Mouse (Mus musculus) MEL (cell line): ENCODE data around the gene Cisd3. TPM values are rescaled to one million over a fixed set of nuclear protein-coding genes. Genes with fewer than 3 reads are reported as not detected.

Experiments
- DNase-seq: peaks from one replicate; pipeline ENCODE4 v3.0.0; 2011; ENCODE audit warnings: low read depth, low spot score
- H3K27ac ChIP-seq: 2 replicates; pipeline ENCODE4 v1.5.1; 2012; ENCODE audit warnings: low read depth, mild to moderate bottlenecking, control low read depth, low read length, moderate library complexity; ENCODE audit not compliant: control insufficient read depth
- H3K27me3 ChIP-seq, 2 experiments: fragments of 150-350 bp in 1 of 2; sonication (generic) in 1 of 2; 2 replicates each; pipeline ENCODE4 v1.6.1; 2012; ENCODE audit warnings: low read length in 2 of 2, mild to moderate bottlenecking in 2 of 2, improper control_type of control experiment in 1 of 2, moderate library complexity in 1 of 2; ENCODE audit not compliant: insufficient read depth in 2 of 2, control insufficient read depth in 1 of 2
- H3K36me3 ChIP-seq, 2 experiments: 2 replicates each; pipeline ENCODE4 v1.6.1; 2012 to 2014; ENCODE audit warnings: low read length in 2 of 2, improper control_type of control experiment in 1 of 2, inconsistent platforms in 1 of 2, mild to moderate bottlenecking in 1 of 2; ENCODE audit not compliant: insufficient read depth in 2 of 2, control insufficient read depth in 1 of 2
- H3K4me1 ChIP-seq, 2 experiments: fragments of 150-350 bp in 1 of 2; sonication (generic) in 1 of 2; 2 replicates each; pipeline ENCODE4 v1.6.1; 2012; ENCODE audit warnings: low read length in 2 of 2, improper control_type of control experiment in 1 of 2, mild to moderate bottlenecking in 1 of 2; ENCODE audit not compliant: insufficient read depth in 2 of 2, control insufficient read depth in 1 of 2
- H3K4me3 ChIP-seq, 2 experiments: fragments of 150-350 bp in 1 of 2; sonication (generic) in 1 of 2; 2 replicates each; pipeline ENCODE4 v1.5.1; 2012; ENCODE audit warnings: low read depth in 2 of 2, low read length in 2 of 2, mild to moderate bottlenecking in 2 of 2, moderate library complexity in 2 of 2, control low read depth in 1 of 2, improper control_type of control experiment in 1 of 2; ENCODE audit not compliant: control insufficient read depth in 1 of 2, insufficient read depth in 1 of 2
- H3K79me2 ChIP-seq: 2 replicates; pipeline ENCODE4 v1.6.1; 2012; ENCODE audit warnings: mild to moderate bottlenecking, low read length, moderate library complexity; ENCODE audit not compliant: control insufficient read depth, poor library complexity, insufficient read depth
- H3K9ac ChIP-seq: 2 replicates; pipeline ENCODE4 v1.6.1; 2012; ENCODE audit warnings: low read depth, mild to moderate bottlenecking, control low read depth, low read length, moderate library complexity; ENCODE audit not compliant: control insufficient read depth, poor library complexity, severe bottlenecking
- H3K9me3 ChIP-seq: fragments of 150-350 bp; sonication (generic); replicated peaks from 2 replicates; pipeline ENCODE4 v1.6.1; 2012; ENCODE audit warnings: mild to moderate bottlenecking, low read length, improper control_type of control experiment, moderate library complexity; ENCODE audit not compliant: insufficient read depth
- BHLHE40 ChIP-seq: IDR thresholded peaks from 2 replicates; pipeline ENCODE4 v1.6.1; 2012; ENCODE audit warnings: low read depth, mild to moderate bottlenecking, inconsistent platforms, low read length, improper control_type of control experiment, borderline replicate concordance
- CTCF ChIP-seq, 3 experiments: IDR thresholded peaks in 2 of 3; conservative IDR thresholded peaks in 1 of 3; 2 replicates each; pipeline ENCODE4 v1.5.1; 2011 to 2012; ENCODE audit warnings: low read length in 3 of 3, low read depth in 2 of 3, mild to moderate bottlenecking in 2 of 3, improper control_type of control experiment in 1 of 3, inconsistent platforms in 1 of 3, mixed read lengths in 1 of 3, moderate library complexity in 1 of 3; ENCODE audit not compliant: control insufficient read depth in 1 of 3, insufficient read depth in 1 of 3, poor library complexity in 1 of 3, severe bottlenecking in 1 of 3
- ELF1 ChIP-seq: IDR thresholded peaks from 2 replicates; pipeline ENCODE4 v1.6.1; 2014; ENCODE audit warnings: low read depth, mild to moderate bottlenecking, inconsistent platforms, low read length, improper control_type of control experiment, moderate library complexity
- EP300 ChIP-seq, 2 experiments: IDR thresholded peaks; 2 replicates each; pipeline ENCODE4 v1.6.1; 2011; ENCODE audit warnings: improper control_type of control experiment in 2 of 2, low read length in 2 of 2, low read depth in 1 of 2, mild to moderate bottlenecking in 1 of 2
- ETS1 ChIP-seq: IDR thresholded peaks from 2 replicates; pipeline ENCODE4 v1.6.1; 2012; ENCODE audit warnings: low read depth, mild to moderate bottlenecking, inconsistent platforms, low read length, improper control_type of control experiment, moderate library complexity
- GABPA ChIP-seq: IDR thresholded peaks from 2 replicates; pipeline ENCODE4 v1.6.1; 2012; ENCODE audit warnings: low read depth, mild to moderate bottlenecking, inconsistent platforms, low read length, improper control_type of control experiment, moderate library complexity
- GATA1 ChIP-seq: IDR thresholded peaks from 2 replicates; pipeline ENCODE4 v1.6.1; 2011; ENCODE audit warnings: low read depth, low read length, improper control_type of control experiment
- HCFC1 ChIP-seq: IDR thresholded peaks from 2 replicates; pipeline ENCODE4 v1.6.1; 2012; ENCODE audit warnings: low read depth, mild to moderate bottlenecking, inconsistent platforms, low read length, improper control_type of control experiment, moderate library complexity
- KAT2A ChIP-seq: conservative IDR thresholded peaks from 2 replicates; pipeline ENCODE4 v1.6.1; 2012; ENCODE audit warnings: low read depth, low read length, improper control_type of control experiment, inconsistent platforms
- MAX ChIP-seq: IDR thresholded peaks from 2 replicates; pipeline ENCODE4 v1.6.1; 2011; ENCODE audit warnings: low read length, improper control_type of control experiment
- MAZ ChIP-seq: IDR thresholded peaks from 2 replicates; pipeline ENCODE4 v1.6.1; 2012; ENCODE audit warnings: low read depth, mild to moderate bottlenecking, inconsistent platforms, low read length, improper control_type of control experiment
- MEF2A ChIP-seq: IDR thresholded peaks from 2 replicates; pipeline ENCODE4 v1.6.1; 2014; ENCODE audit warnings: low read depth, mild to moderate bottlenecking, inconsistent platforms, low read length, improper control_type of control experiment; ENCODE audit not compliant: poor library complexity, insufficient replicate concordance, severe bottlenecking; ENCODE audit errors: extremely low read depth
- MXI1 ChIP-seq: IDR thresholded peaks from 2 replicates; pipeline ENCODE4 v1.6.1; 2011; ENCODE audit warnings: mild to moderate bottlenecking, low read depth, low read length, improper control_type of control experiment
- MYB ChIP-seq: IDR thresholded peaks from 2 replicates; pipeline ENCODE4 v1.6.1; 2011; ENCODE audit warnings: mild to moderate bottlenecking, low read depth, low read length, improper control_type of control experiment
- NELFE ChIP-seq: IDR thresholded peaks from 2 replicates; pipeline ENCODE4 v1.6.1; 2011; ENCODE audit warnings: low read depth, low read length, improper control_type of control experiment
- POLR2A ChIP-seq, 2 experiments: IDR thresholded peaks; 2 replicates each; pipeline ENCODE4 v1.6.1; 2011 to 2012; ENCODE audit warnings: low read length in 2 of 2, mild to moderate bottlenecking in 2 of 2, control low read depth in 1 of 2, improper control_type of control experiment in 1 of 2, low read depth in 1 of 2, moderate library complexity in 1 of 2; ENCODE audit not compliant: control insufficient read depth in 1 of 2, insufficient read depth in 1 of 2, poor library complexity in 1 of 2
- POLR2AphosphoS5 ChIP-seq: IDR thresholded peaks from 2 replicates; pipeline ENCODE4 v1.6.1; 2012; ENCODE audit warnings: low read depth, borderline replicate concordance, mild to moderate bottlenecking, inconsistent platforms, low read length, moderate library complexity, mixed read lengths
- RAD21 ChIP-seq: IDR thresholded peaks from 2 replicates; pipeline ENCODE4 v1.6.1; 2011; ENCODE audit warnings: mild to moderate bottlenecking, low read depth, low read length, improper control_type of control experiment
- RCOR1 ChIP-seq: IDR thresholded peaks from 2 replicates; pipeline ENCODE4 v1.6.1; 2012; ENCODE audit warnings: low read depth, mild to moderate bottlenecking, inconsistent platforms, low read length, improper control_type of control experiment
- SIN3A ChIP-seq: IDR thresholded peaks from 2 replicates; pipeline ENCODE4 v1.6.1; 2012; ENCODE audit warnings: low read length, improper control_type of control experiment, inconsistent platforms
- SMC3 ChIP-seq: IDR thresholded peaks from 2 replicates; pipeline ENCODE4 v1.6.1; 2011; ENCODE audit warnings: low read depth, low read length, improper control_type of control experiment
- TBP ChIP-seq: IDR thresholded peaks from 2 replicates; pipeline ENCODE4 v1.8.0; 2011; ENCODE audit warnings: low read depth, low read length, improper control_type of control experiment
- TCF12 ChIP-seq: IDR thresholded peaks from 2 replicates; pipeline ENCODE4 v1.6.1; 2014; ENCODE audit warnings: low read depth, mild to moderate bottlenecking, inconsistent platforms, low read length, improper control_type of control experiment, moderate library complexity
- USF1 ChIP-seq: IDR thresholded peaks from 2 replicates; pipeline ENCODE4 v1.6.1; 2014; ENCODE audit warnings: low read depth, mild to moderate bottlenecking, inconsistent platforms, low read length, improper control_type of control experiment, moderate library complexity
- USF2 ChIP-seq, 2 experiments: IDR thresholded peaks; 2 replicates each; pipeline ENCODE4 v1.6.1; 2011 to 2012; ENCODE audit warnings: improper control_type of control experiment in 2 of 2, low read length in 2 of 2, borderline replicate concordance in 1 of 2, inconsistent platforms in 1 of 2, low read depth in 1 of 2, mild to moderate bottlenecking in 1 of 2; ENCODE audit not compliant: insufficient read depth in 1 of 2
- ZC3H11A ChIP-seq: IDR thresholded peaks from 2 replicates; pipeline ENCODE4 v1.6.1; 2012; ENCODE audit warnings: low read depth, mild to moderate bottlenecking, inconsistent platforms, low read length, improper control_type of control experiment
- ZKSCAN1 ChIP-seq: IDR thresholded peaks from 2 replicates; pipeline ENCODE4 v1.6.1; 2012; ENCODE audit warnings: low read depth, mild to moderate bottlenecking, inconsistent platforms, low read length, improper control_type of control experiment, moderate library complexity
- ZNF384 ChIP-seq: IDR thresholded peaks from 2 replicates; pipeline ENCODE4 v1.6.1; 2012; ENCODE audit warnings: low read depth, mild to moderate bottlenecking, inconsistent platforms, low read length, improper control_type of control experiment
- polyA plus RNA-seq, 2 experiments: library from polyadenylated mRNA; stranded (reverse) in 1 of 2; unstranded in 1 of 2; fragments of >175 nt in 1 of 2; fragments of >200 nt in 1 of 2; gene quantifications; 2 replicates each; pipeline versions ENCODE4 v1.2.1 to v1.2.4; 2012; ENCODE audit warnings: low replicate concordance in 2 of 2, low read depth in 1 of 2; ENCODE audit not compliant: insufficient read length in 2 of 2, insufficient read depth in 1 of 2, missing spikeins in 1 of 2
- total RNA-seq: library from RNA; depleted of rRNA; stranded (reverse); fragments of 300-350 nt; gene quantifications from 2 replicates; pipeline ENCODE4 v1.2.3, GENCODE M21; 2012

Gene Cisd3
- total and polyA plus RNA-seq, 3 experiments, result 1.7 to 6.1 TPM; not detected in 1

DNA sequence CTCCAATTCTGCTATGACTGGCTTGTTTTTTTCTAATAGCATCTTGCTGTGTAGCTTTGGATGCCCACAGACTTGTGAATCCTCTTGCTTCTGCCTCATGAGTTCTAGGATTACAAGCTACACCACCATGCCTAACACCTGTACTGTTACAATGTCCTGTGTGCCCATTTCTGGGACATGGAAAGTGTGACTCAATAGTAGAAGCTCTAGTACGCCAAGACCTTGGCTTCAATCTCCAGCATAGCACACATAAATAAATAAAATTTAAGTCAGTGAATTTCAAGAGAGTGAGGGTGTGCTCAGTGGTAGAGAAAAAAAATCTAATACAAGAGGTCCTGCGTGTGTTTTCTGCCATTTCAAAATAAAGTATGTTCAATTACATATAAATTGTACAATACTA is 31.4 kb upstream of the Cisd3 start:
- Histone ChIP-seq H3K79me2 (no peaks in the 10 kb centered on the region), H3K9me3 (no peaks in the 10 kb centered on the region), H3K4me3 (no peak overlapping the region)
- TF ChIP-seq TCF12, result no peak
- TF ChIP-seq MAZ, result no peak
- no peak for TF ChIP-seq MXI1
- TF ChIP-seq USF1, result no peak
- no peak for TF ChIP-seq BHLHE40
- no peak for TF ChIP-seq NELFE
- TF ChIP-seq TBP, result no peak
- no peak for TF ChIP-seq ETS1
- TF ChIP-seq CTCF (IDR thresholded peaks at IDR 0.05 in 2 of 3, conservative IDR thresholded peaks at IDR 0.05 in 1 of 3; ENCODE audit: control insufficient read depth in 1 of 3, insufficient read depth in 1 of 3, low read depth in 2 of 3, low read length in 3 of 3, poor library complexity in 1 of 3, severe bottlenecking in 1 of 3), result no peak
- TF ChIP-seq USF2 (IDR thresholded peaks at IDR 0.05; ENCODE audit: borderline replicate concordance in 1 of 2, insufficient read depth in 1 of 2, low read depth in 1 of 2, low read length in 2 of 2), result no peak
- no peak for TF ChIP-seq MEF2A
- TF ChIP-seq GATA1, result no peak
- TF ChIP-seq KAT2A, result no peak
- no peak for TF ChIP-seq HCFC1
- no peak for TF ChIP-seq GABPA
- TF ChIP-seq EP300 (IDR thresholded peaks at IDR 0.05; ENCODE audit: low read depth in 1 of 2, low read length in 2 of 2), result no peak
- TF ChIP-seq, all 39 proteins: peak for 0
- H3K9ac ChIP-seq, result no peak overlapping the region
- no peak overlapping the region for H3K27ac ChIP-seq
- no peaks in the 10 kb centered on the region for H3K27me3 ChIP-seq
- H3K36me3 ChIP-seq, result peaks cover 0 to 4% of the 10 kb centered on the region in 2 experiments; a peak in 2 of 4 replicates
- H3K4me1 ChIP-seq, result peaks cover 0 to 6% of the 10 kb centered on the region in 2 experiments; a peak in 2 of 4 replicates
- DNase-seq, result no peak

DNA sequence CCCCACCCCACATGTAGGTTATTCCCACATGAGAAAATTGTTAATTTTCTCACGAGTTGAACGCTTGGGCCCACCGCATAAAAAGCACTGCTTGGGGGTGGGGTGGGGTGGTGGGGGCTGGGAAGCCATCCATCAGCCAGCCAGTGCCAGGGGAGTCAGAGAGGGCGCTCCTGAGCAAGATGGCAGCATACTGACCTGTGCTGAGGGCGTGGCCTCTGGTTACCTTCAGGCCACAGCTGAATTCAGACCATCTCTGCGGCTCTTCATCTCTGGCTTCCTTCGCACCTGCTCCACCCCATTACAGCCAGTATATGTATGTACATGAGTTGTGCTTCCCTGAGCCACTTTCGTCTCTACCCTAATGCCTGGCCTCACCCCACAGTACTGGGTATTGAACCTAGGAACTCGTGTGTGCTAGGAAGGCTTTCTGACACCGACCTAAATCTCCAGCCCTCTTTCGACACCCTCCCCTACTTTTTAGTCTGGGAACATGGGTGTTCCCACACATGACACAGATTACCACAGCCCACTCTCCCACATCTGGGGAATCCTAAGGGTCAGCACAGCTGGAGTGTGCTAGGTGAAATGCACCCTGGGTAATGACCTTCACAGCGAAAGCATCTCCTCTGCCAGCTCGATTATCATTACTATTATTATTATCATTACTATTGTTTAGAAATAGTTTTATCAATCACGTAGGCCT is 29.2 kb upstream of the Cisd3 start:
- DNase-seq, result no peak
- Histone ChIP-seq H3K4me3 (no peak overlapping the region), H3K36me3 (peaks cover 0 to 7% of the 10 kb centered on the region in 2 experiments; a peak in 2 of 4 replicates), H3K9ac (no peak overlapping the region), H3K27ac (no peak overlapping the region)
- TF ChIP-seq ETS1, result no peak
- TF ChIP-seq MXI1, result no peak
- TF ChIP-seq ZKSCAN1, result no peak
- no peak for TF ChIP-seq MYB
- no peak for TF ChIP-seq GATA1
- no peak for TF ChIP-seq RAD21
- no peak for TF ChIP-seq MAX
- TF ChIP-seq SIN3A, result no peak
- no peak for TF ChIP-seq ZC3H11A
- no peak for TF ChIP-seq KAT2A
- no peak for TF ChIP-seq POLR2AphosphoS5
- no peak for TF ChIP-seq HCFC1
- no peak for TF ChIP-seq POLR2A (IDR thresholded peaks at IDR 0.05; ENCODE audit: control insufficient read depth in 1 of 2, insufficient read depth in 1 of 2, low read depth in 1 of 2, low read length in 2 of 2, poor library complexity in 1 of 2)
- no peak for TF ChIP-seq BHLHE40
- TF ChIP-seq SMC3, result no peak
- TF ChIP-seq ZNF384, result no peak
- no peak for TF ChIP-seq RCOR1
- no peak for TF ChIP-seq USF2 (IDR thresholded peaks at IDR 0.05; ENCODE audit: borderline replicate concordance in 1 of 2, insufficient read depth in 1 of 2, low read depth in 1 of 2, low read length in 2 of 2)
- TF ChIP-seq USF1, result no peak
- no peak for TF ChIP-seq ELF1
- TF ChIP-seq, all 39 proteins: peak for 0
- Histone ChIP-seq H3K27me3 (no peaks in the 10 kb centered on the region), H3K79me2 (peaks cover 4% of the 10 kb centered on the region; the same call in 1 of the 2 replicates), H3K4me1 (peaks cover 7 to 13% of the 10 kb centered on the region in 2 experiments), H3K9me3 (no peaks in the 10 kb centered on the region)
